ENCODE assay signal across 8 mouse cellular contexts in the genomic region with DNA sequence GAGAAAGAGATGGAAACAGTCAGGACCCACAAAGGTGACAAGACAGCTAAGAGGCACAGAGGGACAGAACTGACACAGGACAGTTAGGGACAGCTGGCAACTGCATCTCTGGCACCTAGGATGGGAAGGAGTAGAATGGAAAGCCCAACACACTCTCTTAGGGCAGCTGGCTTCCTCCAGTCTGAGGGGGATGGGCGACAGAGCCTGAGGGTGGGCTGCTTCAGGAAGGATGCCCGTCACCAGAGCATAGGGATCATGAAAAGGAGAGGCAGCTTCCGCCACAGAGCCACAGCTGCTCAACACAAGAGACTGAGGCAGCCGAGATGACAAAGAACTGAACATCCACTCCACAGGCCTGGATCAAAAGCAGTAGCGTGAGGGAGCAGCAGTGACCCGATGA. TPM values are rescaled to one million over a fixed set of nuclear protein-coding genes. Genes with fewer than 3 reads are reported as not detected.
DNase-seq lines count a peak whose midpoint lies in the region; ATAC-seq and TF ChIP-seq lines count a peak whose summit lies in the region.

No protein-coding gene starts in this region.

- DNase-seq in cerebellum, adult 2 months, result no peak
- no peak for DNase-seq in cerebellum, adult 8-10 months
- DNase-seq in lung, adult 2 months, result no peak
- peak; percentile 59 for DNase-seq in retina, postnatal 1 day
- no peak for DNase-seq in yolk sac, embryonic 10.5 days (ENCODE audit: low spot score)
- DNase-seq in Muller cell, postnatal 12 days (ENCODE audit: inconsistent ontology term), result no peak

- H3K36me3 ChIP-seq in lung, embryonic 15.5 days, result peaks cover 38% of the 10 kb centered on the region
- peaks cover 41% of the 10 kb centered on the region for H3K36me3 ChIP-seq in hindbrain, embryonic 15.5 days

- H3K4me1 ChIP-seq in cerebellum, adult 2 months (ENCODE audit: control insufficient read depth, insufficient read depth, low read length), result peaks cover 9% of the 10 kb centered on the region
- peaks cover 9% of the 10 kb centered on the region for H3K4me1 ChIP-seq in lung, embryonic 15.5 days
- peaks cover 7% of the 10 kb centered on the region for H3K4me1 ChIP-seq in lung, adult 2 months (ENCODE audit: control insufficient read depth, insufficient read depth, low read length)
- H3K4me1 ChIP-seq in hindbrain, embryonic 15.5 days (replicated peaks), result 0 out of 2 replicates have a peak, but pooled peaks cover 4% of the 10 kb centered on the region

- no peak overlapping the region for H3K4me2 ChIP-seq in lung, embryonic 15.5 days
- no peak overlapping the region for H3K4me2 ChIP-seq in hindbrain, embryonic 15.5 days

- no peak for TF ChIP-seq POLR2A in cerebellum, adult 2 months (IDR thresholded peaks at IDR 0.05; ENCODE audit: borderline replicate concordance, insufficient read depth, low read length)
- TF ChIP-seq POLR2A in lung, adult 2 months (IDR thresholded peaks at IDR 0.05; ENCODE audit: borderline replicate concordance, extremely low read depth, low read depth, low read length), result no peak

- H3K27ac ChIP-seq in cerebellum, adult 2 months (ENCODE audit: insufficient read depth, low read length), result peak overlapping the region; percentile 9; the same call in 1 of the 2 replicates
- H3K27ac ChIP-seq in lung, embryonic 15.5 days, result peak overlapping the region; percentile 40; the same call in 1 of the 2 replicates
- H3K27ac ChIP-seq in hindbrain, embryonic 15.5 days (replicated peaks), result no peak overlapping the region

- peak; percentile 32; the same call in 1 of the 2 replicates for ATAC-seq in lung, embryonic 15.5 days (ENCODE audit: borderline replicate concordance, extremely low read depth, low FRiP score, low TSS enrichment)
- peak; percentile 48; the same call in 1 of the 2 replicates for ATAC-seq in hindbrain, embryonic 15.5 days (ENCODE audit: low FRiP score, low read depth)

- 0 out of 2 replicates have a peak overlapping the region, but pooled peaks have one; percentile 0 for H3K9ac ChIP-seq in lung, embryonic 15.5 days
- no peak overlapping the region for H3K9ac ChIP-seq in hindbrain, embryonic 15.5 days

- H3K9me3 ChIP-seq in lung, embryonic 15.5 days, result no peaks in the 10 kb centered on the region
- H3K9me3 ChIP-seq in hindbrain, embryonic 15.5 days, result no peaks in the 10 kb centered on the region

- no peak overlapping the region for H3K4me3 ChIP-seq in cerebellum, adult 2 months (replicated peaks; ENCODE audit: insufficient read depth, low read depth, low read length)
- no peak overlapping the region for H3K4me3 ChIP-seq in lung, embryonic 15.5 days
- H3K4me3 ChIP-seq in lung, adult 2 months (replicated peaks; ENCODE audit: extremely low read depth, low read depth, low read length), result no peak overlapping the region
- H3K4me3 ChIP-seq in hindbrain, embryonic 15.5 days, result no peak overlapping the region

- no peaks in the 10 kb centered on the region for H3K27me3 ChIP-seq in cerebellum, adult 2 months (ENCODE audit: control insufficient read depth, insufficient read depth, low read length)
- no peaks in the 10 kb centered on the region for H3K27me3 ChIP-seq in lung, embryonic 15.5 days
- no peaks in the 10 kb centered on the region for H3K27me3 ChIP-seq in hindbrain, embryonic 15.5 days

- 58% methylated on average over 6 of the region's 6 CpGs for WGBS in cerebellum, adult 2 months
- 50% methylated on average over 6 of the region's 6 CpGs for WGBS in lung, embryonic 15.5 days
- 47% methylated on average over 6 of the region's 6 CpGs for WGBS in lung, adult 2 months
- WGBS in hindbrain, embryonic 15.5 days, result 44% methylated on average over 6 of the region's 6 CpGs

- TF ChIP-seq CTCF in cerebellum, adult 2 months (IDR thresholded peaks at IDR 0.05; ENCODE audit: borderline replicate concordance, insufficient read depth, low read depth, low read length), result no peak
- no peak for TF ChIP-seq CTCF in lung, adult 2 months (IDR thresholded peaks at IDR 0.05; ENCODE audit: insufficient read depth, low read length)

RNA-seq across cellular contexts. Expression of a gene that starts 19.5 kb away (rescaled TPM):
- 30.3 and 32.1 TPM in 2 replicates for polyA plus RNA-seq in cerebellum, adult 2 months (2012; rRNA removed)
- 128 and 130 TPM in 2 replicates for polyA plus RNA-seq in lung, embryonic 15.5 days (2015; fragmentation: Nextera tagmentation; extraction: Ambion mirVana)
- polyA plus RNA-seq in lung, adult 2 months (2012; rRNA removed), result 85.2 and 92.5 TPM in 2 replicates
- polyA plus RNA-seq in hindbrain, embryonic 15.5 days (2015; fragmentation: Nextera tagmentation; extraction: Ambion mirVana), result 51.2 and 55.5 TPM in 2 replicates

RNA-seq across cellular contexts. Expression of a gene that starts 45.9 kb away (rescaled TPM):
- polyA plus RNA-seq in cerebellum, adult 2 months (2012; rRNA removed), result 44.9 and 48.5 TPM in 2 replicates
- polyA plus RNA-seq in lung, embryonic 15.5 days (2015; fragmentation: Nextera tagmentation; extraction: Ambion mirVana), result 74.2 and 81.9 TPM in 2 replicates
- polyA plus RNA-seq in lung, adult 2 months (2012; rRNA removed), result 55.1 and 60.5 TPM in 2 replicates
- polyA plus RNA-seq in hindbrain, embryonic 15.5 days (2015; fragmentation: Nextera tagmentation; extraction: Ambion mirVana), result 58.0 and 62.9 TPM in 2 replicates
